Mouse (Mus musculus) small intestine, adult 2 months (tissue): Measurements from ENCODE around the gene Rapgef1. TPM values are rescaled to one million over a fixed set of nuclear protein-coding genes. Genes with fewer than 3 reads are reported as not detected.

Experiments used
- H3K27ac ChIP-seq: fragments of 200-500 bp; 2 replicates; pipeline ENCODE4 v1.5.1; 2012; ENCODE audit warnings: low read depth, low read length, control low read depth, inconsistent platforms; ENCODE audit not compliant: insufficient read depth
- H3K27me3 ChIP-seq: fragments of 200-500 bp; 2 replicates; pipeline ENCODE4 v1.6.1; 2012; ENCODE audit warnings: mild to moderate bottlenecking, moderate library complexity, low read length, inconsistent platforms; ENCODE audit not compliant: control insufficient read depth, insufficient read depth
- H3K36me3 ChIP-seq: fragments of 200-500 bp; 2 replicates; pipeline ENCODE4 v1.6.1; 2012; ENCODE audit warnings: mild to moderate bottlenecking, low read length, control low read depth, inconsistent platforms; ENCODE audit not compliant: control insufficient read depth, insufficient read depth
- H3K4me1 ChIP-seq: fragments of 200-500 bp; 2 replicates; pipeline ENCODE4 v1.6.1; 2012; ENCODE audit warnings: low read length, inconsistent platforms, mixed read lengths; ENCODE audit not compliant: control insufficient read depth, insufficient read depth, insufficient read length
- H3K4me3 ChIP-seq: fragments of 200-500 bp; 2 replicates; pipeline ENCODE4 v1.5.1; 2012; ENCODE audit warnings: low read depth, mild to moderate bottlenecking, control low read depth, inconsistent platforms, low read length, moderate library complexity
- CTCF ChIP-seq: fragments of 200-500 bp; IDR thresholded peaks from 2 replicates; pipeline ENCODE4 v1.5.1; 2012; ENCODE audit warnings: low read depth, mild to moderate bottlenecking, control low read depth, inconsistent platforms, low read length, moderate library complexity, mixed read lengths; ENCODE audit not compliant: insufficient replicate concordance, insufficient read length; ENCODE audit errors: extremely low read depth
- POLR2A ChIP-seq: fragments of 200-500 bp; IDR thresholded peaks from 2 replicates; pipeline ENCODE4 v1.6.1; 2012; ENCODE audit warnings: low read depth, mild to moderate bottlenecking, control low read depth, inconsistent platforms, low read length, moderate library complexity
- WGBS: fragments of 180-500 bp; shearing (Covaris S2); methylation state at CpG from one replicate; pipeline ENCODE4 v1.1.7; 2018; 5-methylcytosine and 5-hydroxymethylcytosine counted together
- polyA plus RNA-seq: library from polyadenylated mRNA; depleted of rRNA; stranded (reverse); fragments of >200 nt; gene quantifications from 2 replicates; pipeline ENCODE4 v1.2.3, GENCODE M21; 2012

The Rapgef1 gene
- polyA plus RNA-seq, 1 experiment, result 25.1 TPM

GRCm38 (mm10) chr2:29668011-29668691 lies 48.6 kb downstream of the Rapgef1 start:
- Histone ChIP-seq H3K36me3 (no peaks in the 10 kb centered on the region), H3K27ac (no peak overlapping the region), H3K4me1 (peaks cover 30% of the 10 kb centered on the region), H3K27me3 (no peaks in the 10 kb centered on the region), H3K4me3 (no peak overlapping the region)
- WGBS, result 69% methylated on average over 7 of the region's 7 CpGs
- TF ChIP-seq POLR2A (no peak), CTCF (no peak)

- Histone ChIP-seq H3K27ac (no peak overlapping the region), H3K4me3 (no peak overlapping the region), H3K36me3 (no peaks in the 10 kb centered on the region), H3K4me1 (peaks cover 29% of the 10 kb centered on the region), H3K27me3 (no peaks in the 10 kb centered on the region)
- WGBS, result 83% methylated on average over 4 of the region's 4 CpGs
- no peak for TF ChIP-seq POLR2A
- no peak for TF ChIP-seq CTCF
Observed at GRCm38 (mm10) chr2:29668963-29669362, 49.4 kb downstream of the Rapgef1 start.

GRCm38 (mm10) chr2:29669711-29670110 lies 50.2 kb downstream of the Rapgef1 start:
- Histone ChIP-seq H3K27ac (no peak overlapping the region), H3K36me3 (no peaks in the 10 kb centered on the region), H3K27me3 (no peaks in the 10 kb centered on the region), H3K4me1 (peaks cover 31% of the 10 kb centered on the region), H3K4me3 (no peak overlapping the region)
- no peak for TF ChIP-seq CTCF
- TF ChIP-seq POLR2A, result no peak

- Histone ChIP-seq H3K27me3 (no peaks in the 10 kb centered on the region), H3K27ac (peak overlapping the region; percentile 33; the same call in 1 of the 2 replicates), H3K4me1 (peaks cover 28% of the 10 kb centered on the region), H3K4me3 (no peak overlapping the region), H3K36me3 (no peaks in the 10 kb centered on the region)
- WGBS, result 17% methylated on average over 9 of the region's 9 CpGs
- TF ChIP-seq POLR2A (no peak), CTCF (peak; percentile 34; the same call in 1 of the 2 replicates)
Observed at GRCm38 (mm10) chr2:29670231-29670991, 50.9 kb downstream of the Rapgef1 start.

- peaks cover 26% of the 10 kb centered on the region for H3K4me1 ChIP-seq
- H3K36me3 ChIP-seq, result no peaks in the 10 kb centered on the region
- no peaks in the 10 kb centered on the region for H3K27me3 ChIP-seq
- WGBS, result 83% methylated on average over 4 of the region's 4 CpGs
- no peak overlapping the region for H3K27ac ChIP-seq
- TF ChIP-seq POLR2A (no peak), CTCF (no peak)
- H3K4me3 ChIP-seq, result no peak overlapping the region
Observed at GRCm38 (mm10) chr2:29671374-29671773, 51.9 kb downstream of the Rapgef1 start.

GRCm38 (mm10) chr2:29671856-29672255 lies 52.3 kb downstream of the Rapgef1 start:
- no peaks in the 10 kb centered on the region for H3K27me3 ChIP-seq
- H3K4me1 ChIP-seq, result peaks cover 21% of the 10 kb centered on the region
- 85% methylated on average over 3 of the region's 3 CpGs for WGBS
- no peaks in the 10 kb centered on the region for H3K36me3 ChIP-seq
- H3K4me3 ChIP-seq, result no peak overlapping the region
- TF ChIP-seq CTCF, result no peak
- no peak for TF ChIP-seq POLR2A
- no peak overlapping the region for H3K27ac ChIP-seq
